ENCODE assay signal across 20 mouse cellular contexts in the genomic region with DNA sequence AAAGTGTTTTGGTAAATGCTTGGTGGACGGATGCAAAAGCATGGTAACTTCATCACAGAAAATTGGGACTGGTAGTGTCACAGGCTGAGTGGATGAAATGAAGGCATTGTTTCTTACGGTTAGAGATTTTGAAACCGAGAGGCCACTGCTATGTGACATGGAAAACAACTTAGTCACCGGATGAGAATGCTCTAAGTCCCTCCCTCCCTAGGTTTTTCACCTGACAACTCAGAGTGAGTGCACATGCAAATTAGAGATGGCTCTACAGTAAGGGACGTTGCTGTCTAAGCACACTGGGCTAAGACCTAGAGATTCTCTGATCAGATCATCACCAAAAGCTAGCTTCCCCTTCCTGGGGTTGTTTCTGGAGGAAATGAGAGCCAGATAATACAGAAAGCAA. TPM values are rescaled to one million over a fixed set of nuclear protein-coding genes. Genes with fewer than 3 reads are reported as not detected.
"Had no signal": no experiment of that assay in that cellular context is flagged by ENCODE, and none has a peak within 500 bp of the region (broad histone marks: within the 10 kb centered on the region; RNA-seq: fewer than 3 reads in every experiment).

No protein-coding gene starts in this region.

- H3K27ac ChIP-seq: kidney, postnatal 0 days; layer of hippocampus, adult 2 months; left cerebral cortex, adult 2 months; liver, embryonic 13.5 days had no signal

- H3K4me2 ChIP-seq: liver, embryonic 13.5 days; midbrain, embryonic 11.5 days had no signal

- H3K36me3 ChIP-seq: liver, embryonic 13.5 days had no signal

- H3K9me3 ChIP-seq: liver, embryonic 13.5 days had no signal

- DNase-seq: kidney, postnatal 25 days; layer of hippocampus, adult 9-11 months; layer of hippocampus, postnatal 36 days; liver, embryonic 13.5 days; lung, adult 2 months; lung, postnatal 14 days; lung, postnatal 4 days; midbrain, embryonic 14.5 days; thymus, postnatal 25 days had no signal

- H3K9ac ChIP-seq: liver, embryonic 13.5 days had no signal

- H3K4me1 ChIP-seq: liver, embryonic 13.5 days had no signal

- H3K4me3 ChIP-seq: layer of hippocampus, adult 2 months; left cerebral cortex, adult 2 months; liver, embryonic 13.5 days had no signal

- H3K27me3 ChIP-seq: liver, embryonic 13.5 days had no signal

RNA-seq across cellular contexts. Expression of a gene that starts 10.9 kb away (rescaled TPM):
- total RNA-seq: layer of hippocampus, adult 2 months; layer of hippocampus, postnatal 36 days; left cerebral cortex, postnatal 36 days; liver, adult 2 months; megakaryocyte progenitor cell, adult 5-6 weeks; megakaryocyte-erythroid progenitor cell, adult 5-6 weeks had no signal
- polyA plus RNA-seq: limb, embryonic 11.5 days; liver, embryonic 13.5 days; liver, embryonic 16.5 days; spleen, adult 2 months had no signal
